Mouse (Mus musculus) adrenal gland, adult 2 months (tissue): ENCODE measurements at regions not wholly inside any gene's neighbourhood (a gene's known extent, or its start where the extent isn't known, plus 50 kb on each side); places are given as distances from the start of the nearest gene placed in this dataset.
A peak's percentile ranks its signal among the peaks of the same experiment; 100 is the strongest.

ENCODE experiments used
- DNase-seq: peaks from one replicate; pipeline ENCODE4 v3.0.0; 2021

DNA sequence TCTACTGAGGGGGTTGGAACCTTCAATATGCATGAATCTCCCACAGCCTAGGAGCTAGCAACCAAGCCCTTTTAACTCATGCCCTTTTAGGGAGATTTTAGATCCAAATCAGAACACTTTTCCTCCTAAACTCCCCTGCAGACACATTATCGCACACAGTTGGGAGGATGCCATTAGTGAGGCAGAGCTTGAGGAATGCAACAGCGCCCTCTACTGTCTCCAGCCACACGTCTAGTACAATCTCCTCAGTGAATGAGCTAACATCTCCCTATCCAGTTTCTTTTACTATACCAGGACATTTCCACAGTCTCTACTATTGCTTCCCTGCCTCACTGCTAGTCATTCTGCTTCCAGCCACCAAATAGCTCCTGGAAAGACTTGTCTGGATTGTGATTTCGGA, 59.3 kb downstream of the 1700080O16Rik start:
- peak; percentile 47 for DNase-seq

DNA sequence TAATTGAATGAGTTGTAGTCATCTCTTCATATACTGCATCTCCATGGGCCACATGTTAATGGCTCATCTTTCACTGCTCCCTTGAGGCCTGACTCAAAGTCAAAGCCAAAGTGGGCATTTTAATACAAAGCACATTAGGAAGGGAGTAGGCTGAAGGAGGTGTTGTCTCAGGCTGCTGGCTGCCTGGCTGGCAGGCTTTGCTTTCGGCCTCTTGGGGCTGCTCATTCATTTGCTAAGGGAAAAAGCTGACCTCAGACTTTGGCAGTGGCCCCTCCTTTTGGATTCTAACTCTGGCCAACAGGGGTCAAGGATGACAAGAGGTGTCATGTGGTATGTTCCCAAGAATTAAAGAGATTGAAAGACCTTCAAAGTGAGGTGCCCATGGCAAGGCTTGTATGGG, 61.0 kb downstream of the 1700080O16Rik start:
- peak; percentile 43 for DNase-seq

GRCm38 (mm10) chrX:51910576-51910975, 62.0 kb downstream of the 1700080O16Rik start:
- DNase-seq = no peak

DNA sequence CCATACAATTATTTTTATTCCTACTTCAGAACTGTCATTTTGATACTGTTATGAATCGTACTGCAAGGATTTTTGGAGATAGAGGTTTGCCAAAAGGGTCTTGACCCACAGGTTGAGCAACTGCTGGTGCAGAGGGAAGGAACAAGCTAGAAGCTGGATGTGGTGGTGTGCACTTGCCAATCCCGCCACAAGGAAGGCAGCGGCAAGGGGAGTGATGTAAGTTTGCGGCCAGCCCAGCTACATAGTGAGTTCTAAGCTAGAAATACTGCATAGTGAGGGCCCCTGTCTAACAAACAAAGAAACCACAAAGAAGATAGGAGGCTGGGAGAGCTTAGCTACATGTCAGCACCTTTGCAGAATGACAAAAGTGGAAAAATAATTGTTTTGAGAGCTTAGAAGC, 74.1 kb downstream of the 1700080O16Rik start:
- DNase-seq = no peak

- DNase-seq = no peak
Measured at GRCm38 (mm10) chrX:51897059-51897458, 75.5 kb downstream of the 1700080O16Rik start.

DNA sequence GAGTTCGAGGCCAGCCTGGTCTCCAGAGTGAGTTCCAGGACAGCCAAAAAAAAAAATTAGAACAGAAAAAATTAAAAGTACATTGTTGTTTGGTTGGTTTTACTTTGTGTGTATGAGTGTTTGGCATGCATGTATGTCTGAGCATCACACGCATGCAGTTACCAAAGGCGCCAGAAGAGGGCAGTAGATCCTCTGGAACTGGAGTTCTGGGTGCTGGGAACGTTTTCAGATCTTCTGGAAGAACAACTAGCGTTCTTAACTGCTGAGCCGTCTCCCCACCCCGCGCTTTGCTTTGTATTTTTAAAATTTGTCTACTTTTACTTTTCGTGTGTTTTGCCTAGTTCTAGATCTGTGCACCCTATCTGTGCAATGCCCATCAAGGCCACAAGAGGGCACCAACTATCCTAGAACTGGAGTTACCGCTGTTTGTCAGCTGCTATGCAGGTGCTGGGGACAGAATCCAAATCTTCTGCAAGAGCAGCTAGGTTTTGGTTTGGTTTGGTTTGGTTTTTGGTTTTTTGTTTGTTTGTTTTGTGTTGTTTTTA, 76.9 kb downstream of the 1700080O16Rik start:
- DNase-seq = no peak

GRCm38 (mm10) chrX:51892716-51893115, 79.9 kb downstream of the 1700080O16Rik start:
- no peak for DNase-seq

GRCm38 (mm10) chrX:51886129-51886528, 85.1 kb upstream of the Usp26 start:
- DNase-seq = no peak
